Mouse (Mus musculus) liver, adult 2 months (tissue): ENCODE data around the gene Mnd1.

ENCODE experiments used
- CTCF ChIP-seq: fragments of 200-500 bp; IDR thresholded peaks from 2 replicates; pipeline ENCODE4 v1.5.1; 2011; ENCODE audit warnings: low read depth, low read length, control low read depth
- POLR2A ChIP-seq: fragments of 200-500 bp; IDR thresholded peaks from 2 replicates; pipeline ENCODE4 v1.6.1; 2011; ENCODE audit warnings: low read length, control low read depth; ENCODE audit not compliant: insufficient read depth; ENCODE audit errors: extremely low read depth

DNA sequence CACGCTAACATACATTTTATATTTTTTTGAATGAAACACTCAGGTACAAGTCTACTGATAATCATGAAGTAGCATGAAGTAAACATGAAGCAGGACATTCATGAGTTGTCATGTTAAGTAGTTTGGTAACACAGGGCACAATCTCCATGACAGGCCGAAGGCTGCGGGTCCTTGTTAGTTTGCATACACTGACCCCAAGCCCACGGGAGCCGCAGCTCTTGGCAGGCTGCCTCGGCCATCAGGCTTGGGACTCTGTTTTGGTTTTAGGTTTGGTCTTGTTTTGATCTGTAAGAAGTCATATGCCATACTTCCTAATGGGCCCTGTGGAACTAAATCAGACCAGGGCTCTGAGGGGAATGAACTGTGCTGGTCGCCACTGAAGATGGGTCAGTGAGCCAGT, 36.9 kb downstream of the Mnd1 start:
- TF ChIP-seq CTCF (no peak), POLR2A (no peak)
